In genomic region chr4:32351661-32352246, GRCm38 (mm10) we compare ENCODE assay signal across 8 mouse cellular contexts.
DNase-seq lines count a peak whose midpoint lies in the region; ATAC-seq lines count a peak whose summit lies in the region.

No protein-coding gene starts in this region.

- H3K36me3 ChIP-seq in heart, embryonic 12.5 days = no peaks in the 10 kb centered on the region

- peak; percentile 29 for DNase-seq in thymus, postnatal 0 days (ENCODE audit: low spot score)
- no peak for DNase-seq in thymus, adult 18-20 months
- DNase-seq in lung, postnatal 36 days = peak; percentile 75
- no peak for DNase-seq in cerebellum, postnatal 4 days (ENCODE audit: low spot score in 2 of 2)
- DNase-seq in gastrocnemius, adult 18-20 months (ENCODE audit: low spot score) = no peak
- DNase-seq in urinary bladder, postnatal 25 days (ENCODE audit: low spot score) = no peak
- no peak for DNase-seq in kidney, adult 11 months

- H3K9ac ChIP-seq in heart, embryonic 12.5 days = no peak overlapping the region

- peak overlapping the region; percentile 49 for H3K27ac ChIP-seq in heart, embryonic 12.5 days (ENCODE audit: poor library complexity, severe bottlenecking)

- H3K27me3 ChIP-seq in heart, embryonic 12.5 days (replicated peaks) = no peaks in the 10 kb centered on the region

- no peaks in the 10 kb centered on the region for H3K9me3 ChIP-seq in heart, embryonic 12.5 days (replicated peaks)

- peaks cover 37% of the 10 kb centered on the region for H3K4me1 ChIP-seq in heart, embryonic 12.5 days (replicated peaks)

- peak overlapping the region; percentile 4; the same call in 1 of the 2 replicates for H3K4me2 ChIP-seq in heart, embryonic 12.5 days

- 0 out of 2 replicates have a peak, but pooled peaks have one; percentile 43 for ATAC-seq in heart, embryonic 12.5 days (ENCODE audit: insufficient number of reproducible peaks, low FRiP score)

- 47% methylated on average over 18 of the region's 18 CpGs for WGBS in heart, embryonic 12.5 days

- H3K4me3 ChIP-seq in heart, embryonic 12.5 days = no peak overlapping the region

Comparison
In these comparisons a context has a peak if more than half of its experiments do, and no peak if none do; other contexts are left out.
1. DNase-seq: peak in thymus, postnatal 0 days (single experiment) and lung, postnatal 36 days (single experiment); none in thymus, adult 18-20 months (0 of 2), cerebellum, postnatal 4 days (0 of 2), gastrocnemius, adult 18-20 months (single experiment), urinary bladder, postnatal 25 days (single experiment) and kidney, adult 11 months (single experiment).